Mouse (Mus musculus) CH12.LX (cell line): ENCODE measurements around the gene Oit1. TPM values are rescaled to one million over a fixed set of nuclear protein-coding genes. Genes with fewer than 3 reads are reported as not detected.

ENCODE experiments used
- DNase-seq: peaks from one replicate; pipeline ENCODE4 v3.0.0-alpha.2; 2013; ENCODE audit errors: extremely low read depth
- H3K27ac ChIP-seq: 2 replicates; pipeline ENCODE4 v1.5.1; 2012; ENCODE audit warnings: low read depth, mild to moderate bottlenecking, control low read depth, moderate library complexity; ENCODE audit not compliant: insufficient read depth
- H3K27me3 ChIP-seq: replicated peaks from 2 replicates; pipeline ENCODE3; 2012; ENCODE audit warnings: inconsistent platforms
- H3K36me3 ChIP-seq, 2 experiments: replicated peaks in 1 of 2; 2 replicates each; pipeline versions ENCODE3 to v1.6.1; 2012; ENCODE audit warnings: inconsistent platforms in 1 of 2, low read length in 1 of 2, mild to moderate bottlenecking in 1 of 2, mixed read lengths in 1 of 2, moderate library complexity in 1 of 2; ENCODE audit not compliant: control insufficient read depth in 1 of 2, insufficient read depth in 1 of 2
- H3K4me1 ChIP-seq, 2 experiments: 2 replicates each; pipeline ENCODE4 v1.6.1; 2012; ENCODE audit warnings: inconsistent platforms in 1 of 2, moderate library complexity in 1 of 2; ENCODE audit not compliant: insufficient read depth in 2 of 2, control insufficient read depth in 1 of 2
- H3K4me2 ChIP-seq: 2 replicates; pipeline ENCODE4 v1.6.1; 2012; ENCODE audit warnings: low read depth, mild to moderate bottlenecking, control low read depth; ENCODE audit not compliant: poor library complexity, insufficient read depth, severe bottlenecking
- H3K4me3 ChIP-seq, 3 experiments: fragments of 150-350 bp in 1 of 3; sonication (generic) in 1 of 3; replicated peaks in 1 of 3; 2 replicates each; pipeline versions ENCODE3 to v1.5.1; 2011 to 2012; ENCODE audit warnings: low read depth in 2 of 3, low read length in 2 of 3, mild to moderate bottlenecking in 2 of 3, moderate library complexity in 2 of 3, control low read depth in 1 of 3, improper control_type of control experiment in 1 of 3, inconsistent platforms in 1 of 3, mixed read lengths in 1 of 3; ENCODE audit not compliant: poor library complexity in 1 of 3
- H3K79me2 ChIP-seq: replicated peaks from 2 replicates; pipeline ENCODE4 v1.6.1; 2012; ENCODE audit warnings: mild to moderate bottlenecking, moderate library complexity; ENCODE audit not compliant: control insufficient read depth, poor library complexity, insufficient read depth, severe bottlenecking; ENCODE audit errors: extremely low read depth
- H3K9ac ChIP-seq: 2 replicates; pipeline ENCODE4 v1.6.1; 2012; ENCODE audit warnings: low read depth, mild to moderate bottlenecking, control low read depth, moderate library complexity; ENCODE audit not compliant: insufficient read depth
- H3K9me3 ChIP-seq: replicated peaks from 2 replicates; pipeline ENCODE3; 2012; ENCODE audit warnings: low read length, inconsistent platforms, mixed read lengths
- CTCF ChIP-seq, 2 experiments: IDR thresholded peaks in 1 of 2; conservative IDR thresholded peaks in 1 of 2; 2 replicates each; pipeline ENCODE4 v1.5.1; 2011 to 2012; ENCODE audit warnings: low read depth in 2 of 2, low read length in 2 of 2, improper control_type of control experiment in 1 of 2, inconsistent platforms in 1 of 2, mild to moderate bottlenecking in 1 of 2, moderate library complexity in 1 of 2
- ELF1 ChIP-seq: IDR thresholded peaks from 2 replicates; pipeline ENCODE4 v1.6.1; 2014; ENCODE audit warnings: low read depth, mild to moderate bottlenecking, inconsistent platforms, low read length, improper control_type of control experiment
- IRF4 ChIP-seq: IDR thresholded peaks from 2 replicates; pipeline ENCODE4 v1.6.1; 2014; ENCODE audit warnings: low read depth, mild to moderate bottlenecking, inconsistent platforms, low read length, improper control_type of control experiment
- JUN ChIP-seq: IDR thresholded peaks from 2 replicates; pipeline ENCODE4 v1.6.1; 2011; ENCODE audit warnings: low read depth, mild to moderate bottlenecking, low read length, improper control_type of control experiment, moderate library complexity; ENCODE audit not compliant: insufficient read depth
- MEF2A ChIP-seq: IDR thresholded peaks from 2 replicates; pipeline ENCODE4 v1.6.1; 2014; ENCODE audit warnings: low read depth, mild to moderate bottlenecking, inconsistent platforms, low read length, improper control_type of control experiment, borderline replicate concordance
- POLR2A ChIP-seq: IDR thresholded peaks from 2 replicates; pipeline ENCODE4 v1.6.1; 2011; ENCODE audit warnings: low read depth, mild to moderate bottlenecking, improper control_type of control experiment, low read length
- POLR2AphosphoS2 ChIP-seq: IDR thresholded peaks from 2 replicates; pipeline ENCODE4 v1.6.1; 2011; ENCODE audit warnings: low read depth, low read length, improper control_type of control experiment
- RAD21 ChIP-seq: IDR thresholded peaks from 2 replicates; pipeline ENCODE4 v1.6.1; 2011; ENCODE audit warnings: low read depth, mild to moderate bottlenecking, low read length, improper control_type of control experiment, moderate library complexity
- RCOR1 ChIP-seq: conservative IDR thresholded peaks from 2 replicates; pipeline ENCODE4 v1.6.1; 2012; ENCODE audit warnings: low read depth, mild to moderate bottlenecking, inconsistent platforms, low read length, improper control_type of control experiment
- SMC3 ChIP-seq: IDR thresholded peaks from 2 replicates; pipeline ENCODE4 v1.6.1; 2011; ENCODE audit warnings: low read depth, low read length, improper control_type of control experiment
- UBTF ChIP-seq: IDR thresholded peaks from 2 replicates; pipeline ENCODE4 v1.6.1; 2012; ENCODE audit warnings: low read depth, mild to moderate bottlenecking, inconsistent platforms, low read length, improper control_type of control experiment, moderate library complexity
- USF1 ChIP-seq: IDR thresholded peaks from 2 replicates; pipeline ENCODE4 v1.6.1; 2014; ENCODE audit warnings: low read depth, mild to moderate bottlenecking, inconsistent platforms, low read length, improper control_type of control experiment
- ZMIZ1 ChIP-seq: IDR thresholded peaks from 2 replicates; pipeline ENCODE4 v1.6.1; 2012; ENCODE audit warnings: low read depth, mild to moderate bottlenecking, inconsistent platforms, low read length, improper control_type of control experiment
- ZNF384 ChIP-seq: IDR thresholded peaks from 2 replicates; pipeline ENCODE4 v1.6.1; 2012; ENCODE audit warnings: low read depth, low read length, improper control_type of control experiment, inconsistent platforms
- dilution Hi-C: fragments of 300-500 bp; cut with MboI; formaldehyde crosslinking; loops from 2 replicates; pipeline ENCODE4 v1.14.3; 2020; ENCODE audit warnings: low sequenced_read_pairs; ENCODE audit not compliant: extremely low pct_unique_long_range_greater_than_20kb, extremely low pct_ligation_motif_present
- in situ Hi-C: fragments of 300-500 bp; cut with MboI; formaldehyde crosslinking; loops from 3 replicates; pipeline ENCODE4 v1.14.3; 2019; ENCODE audit warnings: low sequenced_read_pairs, low pct_ligation_motif_present, low pct_unique_long_range_greater_than_20kb, mixed read lengths
- polyA plus RNA-seq: library from polyadenylated mRNA; unstranded; fragments of >175 nt; gene quantifications from 2 replicates; pipeline ENCODE4 v1.2.1, GENCODE M21; 2012; ENCODE audit warnings: low read depth; ENCODE audit not compliant: insufficient read length
- total RNA-seq, 2 experiments: library from RNA; depleted of rRNA; stranded (reverse); fragments of 300-350 nt in 1 of 2; fragments of >200 nt in 1 of 2; gene quantifications; 2 replicates each; pipeline ENCODE4 v1.2.3; 2012 to 2014

Oit1 gene
- total and polyA plus RNA-seq, 3 experiments = not detected

GRCm38 (mm10) chr14:8314536-8314935, 64.0 kb downstream of the Oit1 start:
- DNase-seq = peak; percentile 51

GRCm38 (mm10) chr14:8313877-8314276, 64.7 kb downstream of the Oit1 start:
- H3K27ac ChIP-seq = no peak overlapping the region
- in situ Hi-C loops = loop anchor here (10.0 to 25.0 kb wide), 2 partner anchors 219 to 502 kb away; partner anchors contain the start of genes Flnb and Pxk
- H3K9ac ChIP-seq = no peak overlapping the region
- peaks cover 0 to 4% of the 10 kb centered on the region in 2 experiments; a peak in 1 of 4 replicates for H3K4me1 ChIP-seq
- H3K79me2 ChIP-seq = no peaks in the 10 kb centered on the region
- H3K4me2 ChIP-seq = peak overlapping the region; percentile 1; the same call in 1 of the 2 replicates
- TF ChIP-seq USF1 (no peak), IRF4 (no peak), ZMIZ1 (no peak), MEF2A (no peak), RCOR1 (no peak), ELF1 (no peak), JUN (no peak), POLR2AphosphoS2 (no peak), POLR2A (no peak)
- TF ChIP-seq, all 38 proteins: peak for 0
- H3K9me3 ChIP-seq = no peaks in the 10 kb centered on the region
- no peaks in the 10 kb centered on the region for H3K36me3 ChIP-seq
- H3K4me3 ChIP-seq = no peak overlapping the region
- no peak for DNase-seq
- H3K27me3 ChIP-seq = no peaks in the 10 kb centered on the region
- dilution Hi-C loops = no loop called here

More at GRCm38 (mm10) chr14:8314536-8314935, 64.0 kb downstream of the Oit1 start:
- Histone ChIP-seq H3K4me1 (peaks cover 0 to 4% of the 10 kb centered on the region in 2 experiments; a peak in 1 of 4 replicates), H3K4me3 (no peak overlapping the region), H3K9ac (no peak overlapping the region), H3K9me3 (no peaks in the 10 kb centered on the region), H3K79me2 (no peaks in the 10 kb centered on the region), H3K27ac (no peak overlapping the region), H3K27me3 (no peaks in the 10 kb centered on the region), H3K4me2 (no peak overlapping the region), H3K36me3 (no peaks in the 10 kb centered on the region)
- dilution Hi-C loops = no loop called here
- in situ Hi-C loops = loop anchor here (10.0 to 25.0 kb wide), 2 partner anchors 220 to 502 kb away; partner anchors contain the start of genes Flnb and Pxk
- TF ChIP-seq CTCF (conservative IDR thresholded peaks at IDR 0.05 in 1 of 2, IDR thresholded peaks at IDR 0.05 in 1 of 2; ENCODE audit: low read depth in 2 of 2, low read length in 2 of 2) (peak; percentile 46 to 79; a peak in 3 of 4 replicates), POLR2AphosphoS2 (no peak), SMC3 (peak; percentile 70), RAD21 (peak; percentile 46), UBTF (no peak), ZNF384 (peak; percentile 21; the same call in 1 of the 2 replicates)
